Comparison of ENCODE assay signal across 14 mouse cellular contexts in genomic region chr4:148417074-148417526, GRCm38 (mm10). TPM values are rescaled to one million over a fixed set of nuclear protein-coding genes. Genes with fewer than 3 reads are reported as not detected.
DNase-seq lines count a peak whose midpoint lies in the region; ATAC-seq lines count a peak whose summit lies in the region.
"Had no signal": no experiment of that assay in that cellular context is flagged by ENCODE, and none has a peak within 500 bp of the region (broad histone marks: within the 10 kb centered on the region; RNA-seq: fewer than 3 reads in every experiment).

No protein-coding gene starts in this region.

- peaks cover 15% of the 10 kb centered on the region for H3K27me3 ChIP-seq in forebrain, embryonic 13.5 days
- peaks cover 4% of the 10 kb centered on the region for H3K27me3 ChIP-seq in forebrain, embryonic 11.5 days (ENCODE audit: control insufficient read depth, insufficient read depth, low read length)
- peaks cover 43% of the 10 kb centered on the region for H3K27me3 ChIP-seq in hindbrain, embryonic 10.5 days (ENCODE audit: insufficient read depth, poor library complexity, severe bottlenecking)
- H3K27me3 ChIP-seq in liver, embryonic 15.5 days: peaks cover 36% of the 10 kb centered on the region
- H3K27me3 ChIP-seq in neural tube, embryonic 14.5 days (ENCODE audit: control insufficient read depth, insufficient read depth, low read length): no peaks in the 10 kb centered on the region

- no peak overlapping the region for H3K27ac ChIP-seq in forebrain, embryonic 13.5 days
- no peak overlapping the region for H3K27ac ChIP-seq in forebrain, embryonic 11.5 days (ENCODE audit: low read depth, low read length)
- H3K27ac ChIP-seq in hindbrain, embryonic 10.5 days: peak overlapping the region; percentile 50
- H3K27ac ChIP-seq in liver, embryonic 15.5 days (replicated peaks): peak overlapping the region; percentile 74
- H3K27ac ChIP-seq in neural tube, embryonic 14.5 days (ENCODE audit: low read depth, low read length): peak overlapping the region; percentile 52

- H3K9me3 ChIP-seq in forebrain, embryonic 13.5 days (replicated peaks): no peaks in the 10 kb centered on the region
- H3K9me3 ChIP-seq in forebrain, embryonic 11.5 days (ENCODE audit: control insufficient read depth, low read length): no peaks in the 10 kb centered on the region
- H3K9me3 ChIP-seq in hindbrain, embryonic 10.5 days: no peaks in the 10 kb centered on the region
- no peaks in the 10 kb centered on the region for H3K9me3 ChIP-seq in liver, embryonic 15.5 days (replicated peaks)
- no peaks in the 10 kb centered on the region for H3K9me3 ChIP-seq in neural tube, embryonic 14.5 days (ENCODE audit: control insufficient read depth, low read length)

- H3K36me3 ChIP-seq in forebrain, embryonic 13.5 days (ENCODE audit: poor library complexity, severe bottlenecking): no peaks in the 10 kb centered on the region
- H3K36me3 ChIP-seq in forebrain, embryonic 11.5 days (ENCODE audit: control insufficient read depth, insufficient read depth, low read length): no peaks in the 10 kb centered on the region
- H3K36me3 ChIP-seq in hindbrain, embryonic 10.5 days: no peaks in the 10 kb centered on the region
- H3K36me3 ChIP-seq in liver, embryonic 15.5 days (replicated peaks): no peaks in the 10 kb centered on the region
- no peaks in the 10 kb centered on the region for H3K36me3 ChIP-seq in neural tube, embryonic 14.5 days (ENCODE audit: control insufficient read depth, insufficient read depth, low read length)

- peak; percentile 16; the same call in 1 of the 2 replicates for ATAC-seq in forebrain, embryonic 13.5 days
- no peak for ATAC-seq in forebrain, embryonic 11.5 days (replicated peaks; ENCODE audit: low FRiP score)
- peak; percentile 94 for ATAC-seq in liver, embryonic 15.5 days (ENCODE audit: insufficient read depth)
- ATAC-seq in neural tube, embryonic 14.5 days (ENCODE audit: low read depth): peak; percentile 47; the same call in 1 of the 2 replicates

- H3K4me1 ChIP-seq in forebrain, embryonic 13.5 days: peaks cover 21% of the 10 kb centered on the region
- H3K4me1 ChIP-seq in forebrain, embryonic 11.5 days (replicated peaks; ENCODE audit: control insufficient read depth, insufficient read depth, low read length): peaks cover 10% of the 10 kb centered on the region; the same call in 1 of the 2 replicates
- H3K4me1 ChIP-seq in hindbrain, embryonic 10.5 days (replicated peaks): peaks cover 31% of the 10 kb centered on the region
- peaks cover 33% of the 10 kb centered on the region for H3K4me1 ChIP-seq in liver, embryonic 15.5 days (replicated peaks)
- peaks cover 16% of the 10 kb centered on the region for H3K4me1 ChIP-seq in neural tube, embryonic 14.5 days (ENCODE audit: control insufficient read depth, insufficient read depth, low read length)

- DNase-seq in forebrain, embryonic 11.5 days (ENCODE audit: low spot score): no peak
- no peak for DNase-seq in hindbrain, embryonic 10.5 days (ENCODE audit: low spot score)
- DNase-seq in urinary bladder, postnatal 10 days (ENCODE audit: low spot score): no peak
- no peak for DNase-seq in lung, postnatal 36 days
- DNase-seq in layer of hippocampus, adult 18-20 months (ENCODE audit: low spot score in 2 of 2): no peak
- DNase-seq: B cell, adult 2 months; embryo, embryonic 11 days; kidney, postnatal 4 days; lung, postnatal 10 days; right cerebral cortex, postnatal 14 days had no signal

- peak overlapping the region; percentile 12; the same call in 1 of the 2 replicates for H3K9ac ChIP-seq in forebrain, embryonic 13.5 days
- no peak overlapping the region for H3K9ac ChIP-seq in forebrain, embryonic 11.5 days (ENCODE audit: low read length)
- no peak overlapping the region for H3K9ac ChIP-seq in liver, embryonic 15.5 days
- H3K9ac ChIP-seq in neural tube, embryonic 14.5 days (replicated peaks; ENCODE audit: low read depth, low read length): no peak overlapping the region

- 28% methylated on average over 11 of the region's 11 CpGs for WGBS in forebrain, embryonic 13.5 days
- WGBS in forebrain, embryonic 11.5 days: 30% methylated on average over 11 of the region's 11 CpGs
- WGBS in hindbrain, embryonic 10.5 days: 56% methylated on average over 11 of the region's 11 CpGs
- 19% methylated on average over 11 of the region's 11 CpGs for WGBS in liver, embryonic 15.5 days (ENCODE audit: insufficient replicate concordance)
- 46% methylated on average over 11 of the region's 11 CpGs for WGBS in neural tube, embryonic 14.5 days

- no peak overlapping the region for H3K4me2 ChIP-seq in forebrain, embryonic 13.5 days
- H3K4me2 ChIP-seq in forebrain, embryonic 11.5 days (ENCODE audit: low read depth, low read length, severe bottlenecking): no peak overlapping the region
- H3K4me2 ChIP-seq in liver, embryonic 15.5 days: peak overlapping the region; percentile 60
- H3K4me2 ChIP-seq in neural tube, embryonic 14.5 days (ENCODE audit: low read depth, low read length): no peak overlapping the region

- no peak overlapping the region for H3K4me3 ChIP-seq in forebrain, embryonic 13.5 days
- H3K4me3 ChIP-seq in forebrain, embryonic 11.5 days (ENCODE audit: low read depth, low read length): no peak overlapping the region
- no peak overlapping the region for H3K4me3 ChIP-seq in hindbrain, embryonic 10.5 days
- peak overlapping the region; percentile 12; the same call in 1 of the 2 replicates for H3K4me3 ChIP-seq in liver, embryonic 15.5 days (replicated peaks)
- H3K4me3 ChIP-seq in neural tube, embryonic 14.5 days (ENCODE audit: low read depth, low read length): no peak overlapping the region
- H3K4me3 ChIP-seq: myocyte had no signal

RNA-seq across cellular contexts. Expression of gene Ubiad1, which starts 27.5 kb away (rescaled TPM):
- 17.3 and 18.7 TPM in 2 replicates for polyA plus RNA-seq in forebrain, embryonic 13.5 days (2015; fragmentation: Nextera tagmentation; extraction: Ambion mirVana)
- polyA plus RNA-seq in forebrain, embryonic 11.5 days (2014; fragmentation: Nextera tagmentation; extraction: Ambion mirVana): 17.0 and 19.6 TPM in 2 replicates
- polyA plus RNA-seq in hindbrain, embryonic 10.5 days (2016; fragmentation: Nextera tagmentation; extraction: Ambion mirVana): 25.0 and 25.8 TPM in 2 replicates
- 11.6 and 12.6 TPM in 2 replicates for polyA plus RNA-seq in liver, embryonic 15.5 days (2015; fragmentation: Nextera tagmentation; extraction: Ambion mirVana)
- polyA plus RNA-seq in neural tube, embryonic 14.5 days (2014; fragmentation: Nextera tagmentation; extraction: Ambion mirVana): 13.3 and 13.4 TPM in 2 replicates
- 1 to 10 TPM; 7.5 to 8.5 TPM for total RNA-seq in layer of hippocampus, adult 18-20 months (2021)

RNA-seq across cellular contexts. Expression of gene Mtor, which starts 31.3 kb away (rescaled TPM):
- 21.9 and 24.0 TPM in 2 replicates for polyA plus RNA-seq in forebrain, embryonic 13.5 days (2015; fragmentation: Nextera tagmentation; extraction: Ambion mirVana)
- 30.6 and 37.6 TPM in 2 replicates for polyA plus RNA-seq in forebrain, embryonic 11.5 days (2014; fragmentation: Nextera tagmentation; extraction: Ambion mirVana)
- polyA plus RNA-seq in hindbrain, embryonic 10.5 days (2016; fragmentation: Nextera tagmentation; extraction: Ambion mirVana): 25.1 and 25.3 TPM in 2 replicates
- polyA plus RNA-seq in liver, embryonic 15.5 days (2015; fragmentation: Nextera tagmentation; extraction: Ambion mirVana): 8.7 and 10.3 TPM in 2 replicates
- 33.0 and 33.7 TPM in 2 replicates for polyA plus RNA-seq in neural tube, embryonic 14.5 days (2014; fragmentation: Nextera tagmentation; extraction: Ambion mirVana)
- 10 to 100 TPM; 88.9 to 90.7 TPM for total RNA-seq in layer of hippocampus, adult 18-20 months (2021)

Comparison
In these comparisons a context has a peak if more than half of its experiments do, and no peak if none do; other contexts are left out.
1. H3K27ac ChIP-seq: peak in hindbrain, embryonic 10.5 days (single experiment), liver, embryonic 15.5 days (single experiment) and neural tube, embryonic 14.5 days (single experiment); none in forebrain, embryonic 13.5 days (single experiment) and forebrain, embryonic 11.5 days (single experiment).